Mouse (Mus musculus) kidney, adult 2 months (tissue): ENCODE data around the gene Manba.

Experiments used
- CTCF ChIP-seq: fragments of 200-500 bp; conservative IDR thresholded peaks from 2 replicates; pipeline ENCODE4 v1.5.1; 2011; ENCODE audit warnings: low read depth, mild to moderate bottlenecking, control low read depth, low read length, moderate library complexity, mixed read lengths; ENCODE audit not compliant: insufficient read depth, insufficient read length
- POLR2A ChIP-seq: fragments of 200-500 bp; IDR thresholded peaks from one replicate; pipeline ENCODE4 v1.6.1; 2011; ENCODE audit warnings: low read depth, low read length, control low read depth

- no peak for TF ChIP-seq CTCF
- no peak for TF ChIP-seq POLR2A
Observed at GRCm38 (mm10) chr3:135439651-135440050, 45.8 kb upstream of the Manba start.
